Mouse (Mus musculus) heart, embryonic 14.5 days (tissue): ENCODE data around the gene Plekhg3. TPM values are rescaled to one million over a fixed set of nuclear protein-coding genes. Genes with fewer than 3 reads are reported as not detected.
A peak's percentile ranks its signal among the peaks of the same experiment; 100 is the strongest.

Experiments used
- ATAC-seq: fragments of 200-750 bp; cut with Nextera tagmentation; 2 replicates; pipeline ENCODE4 v1.8.0; 2017; ENCODE audit warnings: low read depth, moderate TSS enrichment; ENCODE audit not compliant: insufficient number of reproducible peaks, insufficient read depth, low FRiP score
- H3K27ac ChIP-seq, 2 experiments: fragments of 200-500 bp in 1 of 2; fragments of 300-500 bp in 1 of 2; sonication (generic) in 1 of 2; replicated peaks in 1 of 2; 2 replicates each; pipeline ENCODE4 v1.5.1; 2012 to 2014; ENCODE audit warnings: low read depth in 2 of 2, low read length in 2 of 2, control low read depth in 1 of 2, mild to moderate bottlenecking in 1 of 2, mixed read lengths in 1 of 2; ENCODE audit not compliant: control insufficient read depth in 1 of 2, insufficient read depth in 1 of 2
- H3K27me3 ChIP-seq: fragments of 300-500 bp; sonication (generic); 2 replicates; pipeline ENCODE4 v1.6.1; 2014; ENCODE audit warnings: mild to moderate bottlenecking, low read length, control low read depth; ENCODE audit not compliant: control insufficient read depth, insufficient read depth
- H3K36me3 ChIP-seq: fragments of 300-500 bp; sonication (generic); 2 replicates; pipeline ENCODE4 v1.6.1; 2014; ENCODE audit warnings: mild to moderate bottlenecking, control low read depth, low read length, mixed read lengths; ENCODE audit not compliant: control insufficient read depth, insufficient read depth
- H3K4me1 ChIP-seq, 2 experiments: fragments of 200-500 bp in 1 of 2; fragments of 300-500 bp in 1 of 2; sonication (generic) in 1 of 2; 2 replicates each; pipeline ENCODE4 v1.6.1; 2012 to 2014; ENCODE audit warnings: low read length in 2 of 2, control low read depth in 1 of 2, mixed read lengths in 1 of 2; ENCODE audit not compliant: control insufficient read depth in 2 of 2, insufficient read depth in 2 of 2
- H3K4me2 ChIP-seq: fragments of 300-500 bp; sonication (generic); 2 replicates; pipeline ENCODE4 v1.6.1; 2014; ENCODE audit warnings: mild to moderate bottlenecking, low read length
- H3K4me3 ChIP-seq, 2 experiments: fragments of 200-500 bp in 1 of 2; fragments of 300-500 bp in 1 of 2; sonication (generic) in 1 of 2; 2 replicates each; pipeline ENCODE4 v1.5.1; 2012 to 2014; ENCODE audit warnings: low read length in 2 of 2, mild to moderate bottlenecking in 2 of 2, control low read depth in 1 of 2, low read depth in 1 of 2, moderate library complexity in 1 of 2; ENCODE audit not compliant: control insufficient read depth in 1 of 2, insufficient read depth in 1 of 2
- H3K9ac ChIP-seq: fragments of 300-500 bp; sonication (generic); 2 replicates; pipeline ENCODE4 v1.6.1; 2014; ENCODE audit warnings: mild to moderate bottlenecking, low read length
- H3K9me3 ChIP-seq: fragments of 300-500 bp; sonication (generic); 2 replicates; pipeline ENCODE4 v1.6.1; 2016; ENCODE audit warnings: low read length, control low read depth; ENCODE audit not compliant: control insufficient read depth
- WGBS: fragments of 180-500 bp; shearing (Covaris S2); extraction: QIAGEN DNeasy Blood & Tissue Kit; methylation state at CpG from one replicate; pipeline ENCODE4 v1.1.7; 2014; 5-methylcytosine and 5-hydroxymethylcytosine counted together
- polyA plus RNA-seq: library from polyadenylated mRNA; unstranded; fragments of >200 nt; fragmentation: Nextera tagmentation; extraction: Ambion mirVana; gene quantifications from 2 replicates; pipeline ENCODE4 v1.2.1, GENCODE M21; 2014

Gene Plekhg3
- polyA plus RNA-seq, 1 experiment from 2014 or later = 7.5 TPM

DNA sequence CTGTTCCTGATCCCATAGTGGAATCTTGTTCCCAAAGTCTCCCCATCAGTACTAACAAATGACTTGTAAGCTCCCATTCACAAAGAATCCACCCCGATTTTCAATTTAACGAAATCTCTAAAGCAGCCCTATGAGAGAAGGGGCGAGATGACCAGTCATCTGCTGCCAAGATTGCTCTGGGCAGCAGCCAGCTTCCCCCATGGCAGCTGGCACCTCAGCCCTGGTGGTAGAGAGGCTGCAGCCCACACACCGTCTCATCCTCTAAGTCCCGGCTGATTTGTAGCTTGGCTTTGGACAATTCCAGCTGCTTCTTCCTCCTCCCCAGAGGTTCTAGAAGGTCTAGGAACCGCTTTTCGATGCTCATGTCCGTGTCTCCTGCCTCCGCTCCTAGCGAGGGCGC, 77.5 kb downstream of the Plekhg3 start:
- no peaks in the 10 kb centered on the region for H3K27me3 ChIP-seq
- no peak overlapping the region for H3K4me3 ChIP-seq
- no peak overlapping the region for H3K4me2 ChIP-seq
- H3K27ac ChIP-seq = no peak overlapping the region
- peaks cover 16% of the 10 kb centered on the region; the same call in 1 of the 2 replicates for H3K36me3 ChIP-seq
- no peak overlapping the region for H3K9ac ChIP-seq
- no peaks in the 10 kb centered on the region for H3K9me3 ChIP-seq
- no peak for ATAC-seq
- 80% methylated on average over 11 of the region's 11 CpGs for WGBS
- no peaks in the 10 kb centered on the region for H3K4me1 ChIP-seq

DNA sequence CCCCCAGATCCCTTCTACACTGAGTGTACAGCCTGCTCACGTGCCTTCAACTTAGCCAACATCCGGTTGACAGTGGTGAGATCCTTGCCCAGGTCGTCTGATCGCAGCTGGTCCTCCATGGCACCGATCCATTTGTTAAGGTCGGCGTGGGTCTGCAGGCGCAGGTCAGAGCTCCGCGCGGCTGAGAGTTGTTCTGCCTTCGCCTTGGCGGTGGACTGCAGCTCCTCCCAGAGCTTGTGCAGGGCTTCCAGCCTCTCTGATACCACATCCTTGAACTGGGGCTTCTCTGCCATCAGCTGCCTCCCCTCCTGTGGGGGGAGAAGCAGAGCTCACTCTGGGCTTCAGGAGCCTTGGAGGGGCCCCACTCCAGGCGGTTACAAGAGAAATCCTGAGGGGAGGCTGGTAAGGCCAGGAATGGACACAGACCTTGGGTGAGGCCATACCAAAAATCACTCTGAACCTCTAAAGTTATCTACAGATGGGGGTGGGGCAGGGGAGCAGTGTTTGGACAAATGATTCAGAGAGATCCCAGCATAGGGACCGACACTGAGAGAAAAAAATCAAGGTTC, 78.4 kb downstream of the Plekhg3 start:
- Histone ChIP-seq H3K9me3 (no peaks in the 10 kb centered on the region), H3K4me3 (no peak overlapping the region), H3K36me3 (peaks cover 14% of the 10 kb centered on the region; the same call in 1 of the 2 replicates), H3K4me1 (no peaks in the 10 kb centered on the region), H3K27me3 (no peaks in the 10 kb centered on the region), H3K9ac (no peak overlapping the region), H3K27ac (no peak overlapping the region), H3K4me2 (no peak overlapping the region)
- 71% methylated on average over 15 of the region's 15 CpGs for WGBS
- ATAC-seq = no peak

DNA sequence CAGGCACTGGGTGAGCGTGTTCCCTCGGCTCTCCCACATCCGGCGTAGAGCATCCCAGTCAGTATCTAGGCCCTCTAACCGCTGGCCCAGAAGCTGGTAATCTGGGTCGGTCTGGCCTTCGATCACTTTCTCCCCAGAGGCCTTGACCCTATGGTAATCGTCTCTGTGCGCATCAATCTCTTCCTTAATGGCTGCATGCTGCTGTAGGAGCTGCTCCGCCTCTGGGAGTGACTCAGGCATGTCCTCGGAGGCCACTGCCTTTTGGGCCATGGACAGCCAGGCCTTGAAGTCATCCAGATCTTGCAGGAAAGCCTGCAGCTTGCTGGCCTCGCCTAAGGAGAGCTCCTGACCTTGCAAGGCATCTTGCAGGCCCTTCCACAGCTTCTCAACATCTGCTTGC, 81.9 kb downstream of the Plekhg3 start:
- Histone ChIP-seq H3K27ac (no peak overlapping the region), H3K27me3 (no peaks in the 10 kb centered on the region), H3K4me3 (no peak overlapping the region), H3K36me3 (peaks cover 13% of the 10 kb centered on the region; the same call in 1 of the 2 replicates), H3K9ac (no peak overlapping the region), H3K9me3 (no peaks in the 10 kb centered on the region), H3K4me2 (no peak overlapping the region), H3K4me1 (peaks cover 2 to 6% of the 10 kb centered on the region in 2 experiments; a peak in 3 of 4 replicates)
- no peak for ATAC-seq
- 83% methylated on average over 12 of the region's 12 CpGs for WGBS

DNA sequence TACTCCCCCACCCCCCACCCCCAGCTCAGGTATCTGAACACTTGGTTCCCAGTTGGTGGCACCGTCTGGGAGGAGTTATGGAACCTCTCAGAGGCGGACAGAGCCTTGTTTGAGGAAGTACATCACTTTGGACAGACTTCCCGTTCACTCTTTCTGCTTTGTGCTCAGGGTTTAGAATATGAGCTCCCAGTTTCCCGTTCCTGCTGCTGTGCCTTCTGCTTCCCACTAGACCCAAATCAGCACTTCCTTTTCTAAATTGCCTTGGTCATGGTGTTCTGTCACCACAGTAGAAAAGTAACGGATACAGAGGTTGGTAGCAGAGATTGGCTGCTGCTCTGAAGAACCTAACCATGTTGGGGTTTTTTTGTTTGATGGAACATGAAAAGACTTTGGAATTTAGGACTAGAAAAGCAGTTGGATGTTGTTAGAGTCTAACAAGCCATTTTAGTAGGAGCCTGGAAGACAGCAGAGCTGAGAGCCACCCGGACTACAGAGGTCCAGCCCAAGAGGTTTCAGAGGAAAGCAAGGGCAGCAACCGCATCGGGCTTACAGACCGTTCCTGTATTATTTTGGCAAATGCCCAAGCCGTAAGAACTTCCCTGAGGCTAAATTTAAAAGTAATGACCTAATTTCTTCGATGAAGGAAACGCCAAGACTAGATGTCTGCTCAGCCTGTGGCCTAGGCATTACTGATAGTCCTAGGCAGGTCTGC, 84.3 kb downstream of the Plekhg3 start:
- no peak for ATAC-seq
- peaks cover 2 to 6% of the 10 kb centered on the region in 2 experiments; a peak in 3 of 4 replicates for H3K4me1 ChIP-seq
- H3K4me2 ChIP-seq = no peak overlapping the region
- no peak overlapping the region for H3K9ac ChIP-seq
- no peaks in the 10 kb centered on the region for H3K27me3 ChIP-seq
- 42% methylated on average over 12 of the region's 12 CpGs for WGBS
- no peaks in the 10 kb centered on the region for H3K9me3 ChIP-seq
- H3K36me3 ChIP-seq = peaks cover 7% of the 10 kb centered on the region; the same call in 1 of the 2 replicates
- H3K4me3 ChIP-seq = no peak overlapping the region
- H3K27ac ChIP-seq = peak overlapping the region; percentile 30 to 45; a peak in 2 of 4 replicates

DNA sequence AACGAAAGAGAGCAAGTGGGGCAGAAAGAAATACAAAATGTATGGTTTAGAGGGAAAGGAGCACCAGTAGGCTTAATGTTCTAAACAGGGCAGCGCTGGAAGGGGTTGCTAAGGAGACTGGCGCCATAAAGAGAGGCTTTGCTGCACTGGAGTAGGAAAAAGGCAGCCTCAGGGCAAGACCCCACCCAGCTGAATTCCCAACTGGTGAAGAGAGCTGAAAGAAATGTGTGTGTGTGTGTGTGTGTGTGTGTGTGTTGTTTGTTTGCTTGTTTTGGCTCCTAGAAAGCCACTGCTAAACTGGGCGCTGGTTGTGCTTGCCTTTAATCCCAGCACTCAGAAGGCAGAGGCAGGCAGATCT, 84.9 kb downstream of the Plekhg3 start:
- WGBS = 72% methylated on average over 4 of the region's 4 CpGs
- Histone ChIP-seq H3K4me2 (no peak overlapping the region), H3K27me3 (no peaks in the 10 kb centered on the region), H3K36me3 (peaks cover 10% of the 10 kb centered on the region; the same call in 1 of the 2 replicates), H3K27ac (peak overlapping the region; percentile 19 to 45; a peak in 2 of 4 replicates), H3K4me1 (peaks cover 2 to 6% of the 10 kb centered on the region in 2 experiments; a peak in 3 of 4 replicates), H3K4me3 (no peak overlapping the region), H3K9me3 (no peaks in the 10 kb centered on the region), H3K9ac (no peak overlapping the region)
- no peak for ATAC-seq

DNA sequence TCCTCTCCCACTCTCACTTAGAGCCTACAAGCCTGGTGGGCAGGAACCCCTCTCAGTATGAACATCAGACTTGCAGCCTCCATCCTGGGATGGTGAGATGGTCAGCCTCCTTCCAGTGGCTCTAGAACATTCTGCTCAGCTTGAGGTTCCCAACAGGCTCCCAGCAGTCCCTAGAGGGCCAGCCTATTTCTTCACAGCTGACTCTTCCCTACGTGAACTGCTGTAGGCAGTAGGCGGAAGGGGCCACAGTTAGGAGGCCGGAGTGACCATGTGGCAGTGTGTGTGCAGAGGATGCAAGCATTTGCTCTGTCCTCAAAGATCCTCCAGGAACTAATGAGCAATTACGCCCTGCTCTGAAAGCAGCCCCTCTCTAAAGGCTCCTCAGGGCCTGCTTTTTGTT, 87.5 kb downstream of the Plekhg3 start:
- 86% methylated on average over 4 of the region's 4 CpGs for WGBS
- Histone ChIP-seq H3K9ac (no peak overlapping the region), H3K27ac (no peak overlapping the region), H3K9me3 (no peaks in the 10 kb centered on the region), H3K4me3 (no peak overlapping the region), H3K4me2 (no peak overlapping the region), H3K4me1 (peaks cover 11% of the 10 kb centered on the region in 2 experiments), H3K36me3 (peaks cover 16% of the 10 kb centered on the region), H3K27me3 (no peaks in the 10 kb centered on the region)
- ATAC-seq = no peak

DNA sequence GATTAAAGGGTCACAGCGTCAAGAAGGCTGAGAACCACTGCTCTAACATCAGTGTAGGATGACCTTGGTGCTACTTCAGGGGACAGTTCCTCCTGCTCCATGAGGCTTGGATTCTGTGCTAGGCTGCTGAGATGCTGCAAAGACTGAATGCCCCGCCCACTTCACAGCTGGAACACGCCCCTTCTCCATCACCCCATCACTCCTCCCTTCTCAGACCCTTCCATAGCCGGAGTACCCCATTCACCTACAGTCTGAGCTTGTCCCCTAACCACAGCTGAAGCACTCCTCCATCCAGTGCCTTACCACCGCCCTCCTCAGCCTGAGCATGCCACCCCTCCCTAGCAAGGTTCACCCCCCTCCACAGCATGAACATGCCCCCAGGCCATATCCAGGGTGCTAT, 89.2 kb downstream of the Plekhg3 start:
- no peak overlapping the region for H3K27ac ChIP-seq
- peaks cover 13 to 15% of the 10 kb centered on the region in 2 experiments for H3K4me1 ChIP-seq
- H3K27me3 ChIP-seq = no peaks in the 10 kb centered on the region
- no peak overlapping the region for H3K4me3 ChIP-seq
- no peaks in the 10 kb centered on the region for H3K9me3 ChIP-seq
- H3K9ac ChIP-seq = no peak overlapping the region
- no peak for ATAC-seq
- H3K36me3 ChIP-seq = peaks cover 16% of the 10 kb centered on the region
- 61% methylated on average over 5 of the region's 5 CpGs for WGBS
- H3K4me2 ChIP-seq = no peak overlapping the region
